Mouse (Mus musculus): ENCODE data around the gene Sirpa.

Sirpa gene

DNA sequence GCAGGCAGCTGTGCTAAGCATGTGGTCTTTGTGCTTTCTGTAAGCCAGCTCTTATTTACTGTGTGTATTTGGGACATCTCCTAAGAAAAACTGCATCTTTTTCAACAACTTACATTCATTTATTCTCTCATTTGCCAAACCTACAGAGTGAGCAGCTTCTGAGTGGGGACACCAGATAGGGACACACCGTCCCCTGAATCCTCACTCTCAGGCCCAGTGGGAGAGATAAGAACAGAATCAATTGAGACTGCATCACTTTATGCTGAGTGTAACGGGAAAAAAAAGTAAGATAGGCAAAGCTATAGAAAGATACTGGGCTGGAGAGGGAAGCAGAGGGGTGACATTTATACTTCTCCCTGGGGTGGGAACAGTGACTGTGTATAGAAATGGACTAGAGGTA is 61.0 kb downstream of the Sirpa start:
- no peak for DNase-seq

DNA sequence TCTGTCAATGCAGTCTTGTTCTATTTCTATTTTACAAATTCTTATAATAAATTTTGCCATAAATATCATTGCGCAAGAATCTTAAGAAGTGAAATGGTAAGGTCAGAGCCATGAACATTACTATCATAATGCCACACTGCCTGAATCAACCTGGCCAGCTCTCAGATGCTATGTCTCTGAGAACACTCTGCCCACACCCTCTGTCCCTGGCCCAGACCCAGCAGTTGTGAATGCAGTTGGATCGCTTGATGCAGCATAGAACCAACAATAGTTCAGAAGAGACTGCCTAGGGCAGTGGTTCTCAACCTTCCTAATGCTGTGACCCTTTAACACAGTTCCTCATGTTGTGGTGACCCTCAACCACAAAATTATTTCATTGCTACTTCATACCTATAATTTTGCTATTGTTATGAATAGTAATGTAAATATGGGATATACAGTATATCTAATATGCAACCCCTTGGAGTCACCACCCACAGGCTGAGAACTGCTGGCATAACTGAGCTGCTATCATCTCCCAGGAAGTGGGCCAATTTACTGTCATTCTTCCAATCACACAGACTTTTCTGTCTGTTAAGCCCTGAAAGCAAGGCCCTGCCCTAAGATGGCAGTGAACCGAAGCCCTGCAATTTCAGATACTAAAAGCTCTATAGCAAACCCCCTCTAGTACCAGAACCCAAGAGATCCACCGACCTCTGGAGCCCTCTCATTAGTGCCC is 61.8 kb downstream of the Sirpa start:
- no peak for DNase-seq

DNA sequence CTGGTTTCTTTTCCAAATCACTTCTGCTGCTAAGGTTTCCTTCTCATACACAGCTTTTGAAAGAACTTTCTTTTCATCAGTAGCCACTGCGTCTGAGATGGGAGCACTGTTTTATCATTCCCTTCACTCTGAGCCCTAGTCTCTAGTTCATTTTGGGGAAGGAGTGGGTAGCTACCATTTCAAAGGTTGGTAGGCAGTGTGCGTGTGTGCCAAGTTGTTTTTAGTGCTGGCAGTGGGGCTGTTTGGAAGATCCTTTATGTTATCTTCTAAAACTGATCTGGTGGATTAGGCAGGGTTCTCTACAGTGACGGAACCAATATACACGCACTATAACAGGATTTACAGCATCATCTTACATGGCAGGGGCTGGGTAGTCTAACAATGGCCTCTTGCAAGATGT is 62.4 kb downstream of the Sirpa start:
- DNase-seq = no peak

DNA sequence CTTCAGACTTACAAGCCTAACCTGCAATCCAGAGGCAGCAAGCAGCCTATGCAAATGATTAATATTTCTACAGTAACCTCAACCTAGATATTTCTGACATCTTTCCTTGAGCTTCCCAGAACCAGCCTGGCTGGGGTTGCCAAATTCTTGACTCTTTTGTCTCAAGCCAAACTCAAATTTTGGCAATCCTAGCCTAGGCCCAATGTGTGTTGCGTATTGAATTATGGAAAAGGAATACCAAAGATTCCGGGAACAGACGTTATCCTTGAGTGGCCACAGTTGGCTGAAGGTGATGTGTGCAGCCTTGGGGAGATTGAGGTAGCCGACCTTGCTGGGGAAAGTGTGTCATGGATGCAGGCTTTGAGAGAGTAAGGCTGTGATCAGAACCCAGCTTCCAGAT is 66.2 kb downstream of the Sirpa start:
- DNase-seq = no peak

DNA sequence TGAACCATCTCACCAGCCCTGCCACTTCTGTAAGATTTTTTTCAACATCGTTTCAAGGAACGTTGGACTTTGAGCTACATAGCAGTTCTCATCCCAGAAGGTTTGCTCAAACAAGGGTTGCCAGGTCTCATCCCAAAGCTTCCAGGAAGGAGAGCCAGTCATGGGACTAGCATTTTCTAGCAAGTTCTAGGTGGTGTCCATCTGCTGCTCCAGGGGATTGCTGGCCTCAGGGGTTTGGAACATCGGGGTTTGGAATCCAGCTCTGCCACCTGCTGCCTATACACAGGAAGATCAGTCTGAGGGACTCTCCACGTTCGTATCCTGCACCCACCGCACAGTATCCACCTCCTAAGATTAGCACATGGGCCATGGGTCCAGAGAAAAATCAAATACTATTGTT is 67.4 kb downstream of the Sirpa start:
- DNase-seq = peak; percentile 44

DNA sequence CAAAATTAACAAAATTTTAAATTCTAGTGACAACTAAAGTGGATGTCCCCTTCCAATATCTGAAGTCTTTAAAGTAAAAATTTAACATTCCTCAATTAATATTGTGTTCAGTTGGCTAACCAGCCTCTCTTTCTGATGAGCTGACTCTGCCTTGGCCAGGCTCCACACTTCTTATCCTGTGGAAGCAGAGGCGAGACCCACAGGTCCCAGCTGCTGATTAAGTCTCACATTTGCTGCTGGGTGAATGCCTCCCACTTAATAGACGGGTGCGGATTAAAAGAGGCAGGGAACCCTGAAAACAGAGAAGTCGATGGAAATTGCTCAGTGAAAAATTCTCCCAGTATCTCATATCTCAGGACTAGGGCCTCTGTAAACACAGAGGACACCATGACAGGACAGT is 69.8 kb downstream of the Sirpa start:
- DNase-seq = no peak

DNA sequence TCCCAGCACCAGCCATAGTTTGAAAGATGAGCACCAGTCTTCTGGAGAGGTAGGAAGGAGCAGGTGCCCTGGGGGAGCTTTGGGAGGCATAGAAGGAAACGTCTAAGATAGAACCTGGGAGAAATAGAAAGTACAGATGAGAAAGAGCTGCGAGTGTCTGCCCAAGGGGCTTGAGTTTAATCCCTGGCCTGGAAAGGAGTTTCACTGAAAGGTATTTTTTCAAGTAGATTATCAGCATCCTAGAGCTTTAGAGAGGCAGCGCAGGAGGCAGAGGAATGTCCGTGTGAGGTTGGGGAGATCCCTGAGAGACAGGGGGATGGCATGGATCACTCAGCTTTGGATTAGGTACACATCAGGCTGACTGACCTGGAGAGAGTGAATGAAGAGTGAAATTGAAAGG is 79.3 kb downstream of the Sirpa start:
- no peak for DNase-seq

DNA sequence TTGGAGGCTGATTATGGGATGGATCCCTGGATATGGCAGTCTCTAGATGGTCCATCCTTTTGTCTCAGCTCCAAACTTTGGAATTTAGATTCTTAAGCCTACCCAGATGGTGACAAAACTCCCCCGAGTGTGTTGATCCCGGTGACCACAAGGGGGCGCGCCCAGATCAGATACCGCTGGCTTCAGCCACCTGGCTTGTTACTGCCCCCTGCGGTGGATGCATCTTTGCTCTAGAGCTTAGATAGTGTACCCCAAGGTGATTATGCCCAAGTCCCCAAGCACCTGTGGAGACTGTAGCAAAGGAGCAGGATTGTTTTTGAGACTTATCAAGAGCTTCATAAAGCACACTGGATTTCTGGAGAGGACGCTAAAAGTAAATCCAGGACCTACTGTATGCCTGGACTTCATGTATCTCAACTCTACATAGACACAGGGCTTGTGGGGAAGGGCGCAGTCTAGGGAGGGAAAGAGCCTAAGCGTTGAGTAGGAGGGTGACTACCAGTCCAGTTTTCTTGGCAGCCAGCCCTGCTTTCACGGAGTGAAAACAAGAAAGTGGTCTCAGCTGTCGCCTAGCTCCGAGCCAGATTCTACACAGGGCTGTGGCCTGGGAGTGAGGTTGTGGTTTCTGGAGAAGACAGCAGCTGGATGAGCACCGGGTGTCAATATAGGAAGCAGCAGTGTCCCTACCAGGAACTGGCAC is 82.5 kb downstream of the Sirpa start:
- DNase-seq = peak; percentile 77

DNA sequence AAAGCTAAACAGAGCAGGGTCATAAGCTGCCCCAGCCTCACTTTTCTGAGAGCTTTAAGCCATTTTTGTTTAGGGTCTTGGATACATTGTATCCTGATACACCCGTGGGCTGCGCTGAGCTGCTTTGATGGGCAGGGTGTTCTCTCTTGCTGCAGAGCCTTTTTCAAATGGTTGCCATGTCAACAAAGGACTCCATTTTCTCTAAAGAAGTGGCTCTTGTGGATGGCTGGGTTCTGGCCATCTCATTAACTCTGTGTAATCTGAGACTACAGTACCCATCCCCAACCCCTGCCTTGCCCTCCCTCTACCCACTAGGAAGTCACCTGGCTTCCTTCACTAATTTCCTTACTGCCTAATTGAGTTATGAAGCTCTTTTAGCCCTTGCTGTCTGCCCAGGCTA is 85.0 kb downstream of the Sirpa start:
- DNase-seq = no peak

DNA sequence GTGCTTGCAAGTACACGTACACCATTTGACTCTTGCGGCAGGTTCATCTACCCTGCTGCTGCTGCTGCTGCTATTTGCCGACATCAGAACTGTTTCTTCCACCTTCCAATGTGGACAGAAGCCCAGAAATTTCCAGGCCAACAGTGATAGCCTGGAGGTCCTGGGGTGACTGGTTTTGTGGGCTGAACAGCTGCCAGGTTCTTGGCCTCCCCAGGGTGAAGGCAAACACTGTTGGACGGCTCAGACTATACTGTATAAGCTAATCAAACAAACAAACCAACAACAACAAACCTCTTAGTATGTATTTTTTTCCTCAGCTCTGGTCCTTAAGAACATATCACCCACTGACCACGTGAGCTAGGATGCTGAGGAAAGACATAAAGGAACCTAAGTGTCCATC is 86.4 kb downstream of the Sirpa start:
- DNase-seq = no peak

DNA sequence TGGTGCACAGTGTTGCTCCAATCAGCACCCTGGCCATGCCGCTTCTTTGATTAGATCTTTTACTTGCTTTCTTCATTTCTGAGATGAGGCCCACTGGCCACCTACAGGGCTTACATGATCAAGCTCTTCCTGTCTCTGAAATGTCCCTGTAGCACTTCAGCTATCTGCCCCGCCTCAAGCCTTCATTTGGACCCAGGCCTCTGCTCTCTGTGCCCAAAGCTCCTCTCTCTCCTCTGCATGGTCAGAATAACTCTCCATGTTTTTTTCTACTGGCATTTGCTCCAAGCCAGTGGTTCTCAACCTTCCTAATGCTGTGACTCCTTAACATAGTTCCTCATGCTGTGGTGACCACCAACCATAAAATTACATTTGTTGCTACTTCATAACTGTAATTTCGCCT is 87.6 kb downstream of the Sirpa start:
- no peak for DNase-seq

Measured in kidney, adult 9 months (tissue).